ENCODE assay signal across 9 mouse cellular contexts in genomic region chr6:83070311-83071219, GRCm38 (mm10). TPM values are rescaled to one million over a fixed set of nuclear protein-coding genes. Genes with fewer than 3 reads are reported as not detected.
DNase-seq lines count a peak whose midpoint lies in the region; ATAC-seq and TF ChIP-seq lines count a peak whose summit lies in the region.
"Had no signal": no experiment of that assay in that cellular context is flagged by ENCODE, and none has a peak within 500 bp of the region (broad histone marks: within the 10 kb centered on the region; RNA-seq: fewer than 3 reads in every experiment).

No protein-coding gene starts in this region.

- TF ChIP-seq CTCF in lung, embryonic 14.5 days (IDR thresholded peaks at IDR 0.05; ENCODE audit: low read depth), result no peak

- peak overlapping the region; percentile 17; the same call in 1 of the 2 replicates for H3K4me3 ChIP-seq in lung, embryonic 14.5 days (ENCODE audit: low read depth, low read length)
- H3K4me3 ChIP-seq in embryonic facial prominence, embryonic 15.5 days (replicated peaks), result peak overlapping the region; percentile 26
- peak overlapping the region; percentile 37 for H3K4me3 ChIP-seq in intestine, embryonic 15.5 days (replicated peaks)
- H3K4me3 ChIP-seq: erythroblast, embryonic 14.5 days had no signal

- H3K36me3 ChIP-seq in lung, embryonic 14.5 days (ENCODE audit: insufficient read depth), result no peaks in the 10 kb centered on the region
- no peaks in the 10 kb centered on the region for H3K36me3 ChIP-seq in embryonic facial prominence, embryonic 15.5 days
- no peaks in the 10 kb centered on the region for H3K36me3 ChIP-seq in intestine, embryonic 15.5 days

- no peaks in the 10 kb centered on the region for H3K4me1 ChIP-seq in lung, embryonic 14.5 days (ENCODE audit: insufficient read depth)
- peaks cover 30% of the 10 kb centered on the region for H3K4me1 ChIP-seq in embryonic facial prominence, embryonic 15.5 days
- H3K4me1 ChIP-seq in intestine, embryonic 15.5 days (replicated peaks), result peaks cover 29% of the 10 kb centered on the region

- H3K9ac ChIP-seq in lung, embryonic 14.5 days, result no peak overlapping the region
- no peak overlapping the region for H3K9ac ChIP-seq in embryonic facial prominence, embryonic 15.5 days
- H3K9ac ChIP-seq in intestine, embryonic 15.5 days, result 0 out of 2 replicates have a peak overlapping the region, but pooled peaks have one; percentile 9

- no peaks in the 10 kb centered on the region for H3K9me3 ChIP-seq in lung, embryonic 14.5 days (ENCODE audit: low read depth, low read length)
- no peaks in the 10 kb centered on the region for H3K9me3 ChIP-seq in embryonic facial prominence, embryonic 15.5 days (replicated peaks)
- no peaks in the 10 kb centered on the region for H3K9me3 ChIP-seq in intestine, embryonic 15.5 days

- peaks cover 94% of the 10 kb centered on the region for H3K27me3 ChIP-seq in lung, embryonic 14.5 days (ENCODE audit: insufficient read depth, low read length)
- H3K27me3 ChIP-seq in embryonic facial prominence, embryonic 15.5 days, result peaks cover 96% of the 10 kb centered on the region
- peaks cover 91% of the 10 kb centered on the region for H3K27me3 ChIP-seq in intestine, embryonic 15.5 days (replicated peaks)

- peak overlapping the region; percentile 36 for H3K4me2 ChIP-seq in lung, embryonic 14.5 days
- peak overlapping the region; percentile 35 for H3K4me2 ChIP-seq in embryonic facial prominence, embryonic 15.5 days (replicated peaks)
- H3K4me2 ChIP-seq in intestine, embryonic 15.5 days (replicated peaks), result peak overlapping the region; percentile 65

- ATAC-seq in lung, embryonic 14.5 days (ENCODE audit: insufficient read depth), result 0 out of 2 replicates have a peak, but pooled peaks have one; percentile 7
- no peak for ATAC-seq in embryonic facial prominence, embryonic 15.5 days (ENCODE audit: insufficient number of reproducible peaks, low FRiP score, low TSS enrichment, low read depth)
- peak; percentile 39 for ATAC-seq in intestine, embryonic 15.5 days

- no peak overlapping the region for H3K27ac ChIP-seq in lung, embryonic 14.5 days (ENCODE audit: low read depth)
- H3K27ac ChIP-seq in embryonic facial prominence, embryonic 15.5 days (replicated peaks), result no peak overlapping the region
- peak overlapping the region; percentile 44 for H3K27ac ChIP-seq in intestine, embryonic 15.5 days

- WGBS in lung, embryonic 14.5 days, result 2% methylated on average over 55 of the region's 58 CpGs
- 2% methylated on average over 57 of the region's 58 CpGs for WGBS in embryonic facial prominence, embryonic 15.5 days
- WGBS in intestine, embryonic 15.5 days, result 1% methylated on average over 58 of the region's 58 CpGs

- peak; percentile 54 for DNase-seq in adrenal gland, adult 2 months
- DNase-seq in adrenal gland, adult 8-10 months, result no peak
- DNase-seq in lung, embryonic 14.5 days, result peak; percentile 31
- no peak for DNase-seq in lung, postnatal 10 days
- DNase-seq in naive thymus-derived CD4-positive, alpha-beta T cell, adult 2 months (ENCODE audit: low read depth), result peak; percentile 62
- DNase-seq in gastrocnemius, adult 8-10 months (ENCODE audit: low spot score in 2 of 2), result no peak

RNA-seq across cellular contexts. Expression of gene Tlx2, which starts 0.5 kb away (rescaled TPM):
- 10 to 100 TPM in 1 of 2 experiments, 1 to 10 TPM in 1; 4.9 to 15.2 TPM for total RNA-seq in adrenal gland, adult 2 months (2021)
- polyA plus RNA-seq in adrenal gland, adult 2 months (2012; rRNA removed), result 48.7 and 64.4 TPM in 2 replicates
- total RNA-seq in adrenal gland, adult 8-10 months (2022), result 10 to 100 TPM in 3 of 4 experiments, 1 to 10 TPM in 1; 7.9 to 19.1 (median 13.3) TPM
- 0.25 and 0.95 TPM in 2 replicates for polyA plus RNA-seq in lung, embryonic 14.5 days (2014; fragmentation: Nextera tagmentation; extraction: Ambion mirVana)
- polyA plus RNA-seq in embryonic facial prominence, embryonic 15.5 days (2015; fragmentation: Nextera tagmentation; extraction: Ambion mirVana), result 0.51 and 0.61 TPM in 2 replicates
- polyA plus RNA-seq in intestine, embryonic 15.5 days (2015; fragmentation: Nextera tagmentation; extraction: Ambion mirVana), result 18.1 and 22.5 TPM in 2 replicates
- not detected for total RNA-seq in gastrocnemius, adult 8-10 months (2022)
- polyA plus RNA-seq: erythroblast, embryonic 14.5 days had no signal

RNA-seq across cellular contexts. Expression of gene Pcgf1, which starts 7.1 kb away (rescaled TPM):
- 10 to 100 TPM; 35.1 to 48.9 TPM for total RNA-seq in adrenal gland, adult 2 months (2021)
- polyA plus RNA-seq in adrenal gland, adult 2 months (2012; rRNA removed), result 28.6 and 31.6 TPM in 2 replicates
- 10 to 100 TPM; 50.4 to 79.1 (median 66.0) TPM for total RNA-seq in adrenal gland, adult 8-10 months (2022)
- 28.5 and 29.9 TPM in 2 replicates for polyA plus RNA-seq in lung, embryonic 14.5 days (2014; fragmentation: Nextera tagmentation; extraction: Ambion mirVana)
- polyA plus RNA-seq in embryonic facial prominence, embryonic 15.5 days (2015; fragmentation: Nextera tagmentation; extraction: Ambion mirVana), result 37.7 and 39.4 TPM in 2 replicates
- 29.4 and 31.5 TPM in 2 replicates for polyA plus RNA-seq in intestine, embryonic 15.5 days (2015; fragmentation: Nextera tagmentation; extraction: Ambion mirVana)
- 1 to 10 TPM; 6.2 to 9.4 (median 7.5) TPM for total RNA-seq in gastrocnemius, adult 8-10 months (2022)

RNA-seq across cellular contexts. Expression of gene Dqx1, which starts 12.9 kb away (rescaled TPM):
- total RNA-seq in adrenal gland, adult 2 months (2021), result 1 to 10 TPM; 2.1 to 2.5 TPM
- polyA plus RNA-seq in adrenal gland, adult 2 months (2012; rRNA removed), result 2.6 and 2.7 TPM in 2 replicates
- 1 to 10 TPM; 2.6 to 6.3 (median 4.1) TPM for total RNA-seq in adrenal gland, adult 8-10 months (2022)
- 0.62 and 1.3 TPM in 2 replicates for polyA plus RNA-seq in lung, embryonic 14.5 days (2014; fragmentation: Nextera tagmentation; extraction: Ambion mirVana)
- polyA plus RNA-seq in embryonic facial prominence, embryonic 15.5 days (2015; fragmentation: Nextera tagmentation; extraction: Ambion mirVana), result 1.0 and 1.6 TPM in 2 replicates
- 14.0 and 14.9 TPM in 2 replicates for polyA plus RNA-seq in intestine, embryonic 15.5 days (2015; fragmentation: Nextera tagmentation; extraction: Ambion mirVana)
- under 1 TPM; 0.24 to 0.52 (median 0.33) TPM for total RNA-seq in gastrocnemius, adult 8-10 months (2022)

RNA-seq across cellular contexts. Expression of gene Htra2, which starts 15.5 kb away (rescaled TPM):
- 10 to 100 TPM; 42.6 to 63.6 TPM for total RNA-seq in adrenal gland, adult 2 months (2021)
- 74.2 and 89.8 TPM in 2 replicates for polyA plus RNA-seq in adrenal gland, adult 2 months (2012; rRNA removed)
- total RNA-seq in adrenal gland, adult 8-10 months (2022), result 10 to 100 TPM; 50.7 to 69.4 (median 61.0) TPM
- 44.0 and 45.0 TPM in 2 replicates for polyA plus RNA-seq in lung, embryonic 14.5 days (2014; fragmentation: Nextera tagmentation; extraction: Ambion mirVana)
- polyA plus RNA-seq in embryonic facial prominence, embryonic 15.5 days (2015; fragmentation: Nextera tagmentation; extraction: Ambion mirVana), result 68.9 and 72.0 TPM in 2 replicates
- 72.2 and 86.5 TPM in 2 replicates for polyA plus RNA-seq in intestine, embryonic 15.5 days (2015; fragmentation: Nextera tagmentation; extraction: Ambion mirVana)
- total RNA-seq in gastrocnemius, adult 8-10 months (2022), result 10 to 100 TPM; 16.6 to 16.9 (median 16.7) TPM

RNA-seq across cellular contexts. Expression of gene Lbx2, which starts 15.6 kb away (rescaled TPM):
- total RNA-seq in adrenal gland, adult 2 months (2021), result 10 to 100 TPM in 1 of 2 experiments, 1 to 10 TPM in 1; 7.6 to 19.7 TPM
- 30.1 and 48.9 TPM in 2 replicates for polyA plus RNA-seq in adrenal gland, adult 2 months (2012; rRNA removed)
- 10 to 100 TPM; 16.7 to 24.9 (median 19.6) TPM for total RNA-seq in adrenal gland, adult 8-10 months (2022)
- 0.84 and 0.89 TPM in 2 replicates for polyA plus RNA-seq in lung, embryonic 14.5 days (2014; fragmentation: Nextera tagmentation; extraction: Ambion mirVana)
- 0.59 and 0.99 TPM in 2 replicates for polyA plus RNA-seq in embryonic facial prominence, embryonic 15.5 days (2015; fragmentation: Nextera tagmentation; extraction: Ambion mirVana)
- 0.35 and 0.49 TPM in 2 replicates for polyA plus RNA-seq in intestine, embryonic 15.5 days (2015; fragmentation: Nextera tagmentation; extraction: Ambion mirVana)
- under 1 TPM in 2 of 4 experiments, not detected in 2; 0.63 to 0.94 TPM for total RNA-seq in gastrocnemius, adult 8-10 months (2022)
- polyA plus RNA-seq: erythroblast, embryonic 14.5 days had no signal

Comparison
In these comparisons a context has a peak if more than half of its experiments do, and no peak if none do; other contexts are left out.
1. DNase-seq: peak in adrenal gland, adult 2 months (single experiment), lung, embryonic 14.5 days (single experiment) and naive thymus-derived CD4-positive, alpha-beta T cell, adult 2 months (single experiment); none in adrenal gland, adult 8-10 months (single experiment), lung, postnatal 10 days (single experiment) and gastrocnemius, adult 8-10 months (0 of 2).
2. Peak in every context shown above with its lines, with median percentiles within 50 percentile points of each other: H3K4me2 ChIP-seq and H3K4me3 ChIP-seq.